Mouse (Mus musculus): ENCODE measurements around the gene Pip5k1b. TPM values are rescaled to one million over a fixed set of nuclear protein-coding genes. Genes with fewer than 3 reads are reported as not detected.
"Not testable (repeated sequence)": the region's sequence is repeated elsewhere in the genome, so short reads cannot be mapped to it uniquely, and the experiment has no call there.

Gene Pip5k1b
- polyA plus RNA-seq, 1 experiment from 2014 or later = 1.6 TPM

DNA sequence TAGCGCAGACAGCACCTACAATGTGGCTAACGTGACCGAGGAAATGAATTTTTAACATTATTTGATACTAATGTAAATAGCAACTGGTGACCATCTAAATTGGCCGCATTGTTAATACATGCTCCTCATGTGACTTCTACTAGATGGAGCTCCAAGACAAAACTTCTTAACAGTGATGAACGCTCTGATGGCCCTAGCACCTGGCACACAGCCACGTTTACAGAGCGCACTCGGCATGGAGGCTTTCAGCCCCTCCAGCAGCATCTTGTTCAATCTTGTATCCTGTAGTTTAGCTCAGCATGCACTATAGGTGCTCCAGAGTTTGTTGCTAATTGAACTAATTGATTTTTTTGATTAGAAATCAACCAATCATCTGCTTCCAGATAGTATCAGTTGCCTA is 15.3 kb upstream of the Pip5k1b start:
- Histone ChIP-seq H3K36me3 (replicated peaks; ENCODE audit: control insufficient read depth, insufficient read depth, low read depth, low read length) (no peaks in the 10 kb centered on the region), H3K27me3 (ENCODE audit: control insufficient read depth, insufficient read depth, low read length) (no peaks in the 10 kb centered on the region; the same call in 1 of the 2 replicates), H3K4me3 (ENCODE audit: low read depth, low read length) (no peak overlapping the region), H3K9ac (replicated peaks; ENCODE audit: low read length) (no peak overlapping the region), H3K4me1 (ENCODE audit: control insufficient read depth, insufficient read depth, low read length) (no peaks in the 10 kb centered on the region), H3K4me2 (ENCODE audit: low read depth, low read length) (no peak overlapping the region), H3K9me3 (replicated peaks; ENCODE audit: control insufficient read depth, low read length) (no peaks in the 10 kb centered on the region), H3K27ac (replicated peaks; ENCODE audit: low read depth, low read length) (no peak overlapping the region)
- no peak for ATAC-seq (replicated peaks; ENCODE audit: insufficient number of reproducible peaks, low FRiP score, low TSS enrichment, low read depth)
- no peak for DNase-seq (ENCODE audit: low spot score)
- WGBS = 87% methylated on average over 8 of the region's 8 CpGs

DNA sequence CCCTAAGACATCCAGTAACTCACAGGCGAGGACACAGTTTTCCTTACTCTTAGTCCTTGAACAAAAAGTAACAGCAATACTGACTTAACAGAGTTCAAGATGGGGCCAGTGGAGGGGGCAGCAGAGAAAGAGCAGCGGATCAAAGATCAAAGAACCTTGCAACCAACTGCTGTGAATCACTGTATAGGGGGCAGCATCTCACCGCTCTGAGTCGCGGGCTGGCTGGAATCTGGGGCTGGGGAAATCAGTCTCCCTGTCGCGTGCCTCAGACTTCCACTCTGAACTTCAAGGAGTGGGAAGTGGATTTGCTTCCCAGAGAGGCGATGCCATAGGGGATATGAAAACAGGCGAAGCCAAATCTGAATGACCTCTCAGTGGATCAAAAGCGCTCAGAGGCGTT is 1.8 kb upstream of the Pip5k1b start:
- WGBS = 1% methylated on average over 11 of the region's 11 CpGs
- Histone ChIP-seq H3K4me3 (ENCODE audit: low read depth, low read length) (no peak overlapping the region), H3K9me3 (replicated peaks; ENCODE audit: control insufficient read depth, low read length) (no peaks in the 10 kb centered on the region), H3K4me1 (ENCODE audit: control insufficient read depth, insufficient read depth, low read length) (peaks cover 4% of the 10 kb centered on the region), H3K27me3 (ENCODE audit: control insufficient read depth, insufficient read depth, low read length) (peaks cover 9% of the 10 kb centered on the region), H3K9ac (replicated peaks; ENCODE audit: low read length) (no peak overlapping the region), H3K36me3 (replicated peaks; ENCODE audit: control insufficient read depth, insufficient read depth, low read depth, low read length) (no peaks in the 10 kb centered on the region), H3K4me2 (ENCODE audit: low read depth, low read length) (no peak overlapping the region), H3K27ac (replicated peaks; ENCODE audit: low read depth, low read length) (no peak overlapping the region)
- DNase-seq (ENCODE audit: low spot score) = peak; percentile 67
- no peak for ATAC-seq (replicated peaks; ENCODE audit: insufficient number of reproducible peaks, low FRiP score, low TSS enrichment, low read depth)

DNA sequence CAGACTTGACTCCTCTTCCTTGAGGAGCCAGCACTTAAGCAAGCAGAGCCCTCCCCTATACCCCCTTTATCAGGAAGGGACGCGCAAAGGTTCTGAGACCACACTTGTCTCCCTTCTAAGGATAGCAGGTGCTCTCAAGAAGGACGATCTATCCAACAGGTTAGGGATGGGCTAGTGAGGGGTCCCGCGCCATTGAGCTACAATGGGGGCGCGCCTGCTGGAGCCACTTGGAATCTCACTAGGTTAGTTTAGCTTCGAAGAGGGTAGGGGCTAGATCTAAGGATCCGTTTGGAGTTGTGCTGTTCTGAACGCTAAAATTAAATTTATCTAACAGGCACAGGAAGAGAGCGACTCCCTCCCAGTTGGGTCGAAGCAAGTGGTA is 904 bp upstream of the Pip5k1b start:
- ATAC-seq (replicated peaks; ENCODE audit: insufficient number of reproducible peaks, low FRiP score, low TSS enrichment, low read depth) (peak; percentile 27; the same call in 1 of the 2 replicates), DNase-seq (ENCODE audit: low spot score) (peak; percentile 36)
- 3% methylated on average over 12 of the region's 12 CpGs for WGBS
- Histone ChIP-seq H3K4me2 (ENCODE audit: low read depth, low read length) (peak overlapping the region; percentile 90), H3K27ac (replicated peaks; ENCODE audit: low read depth, low read length) (no peak overlapping the region), H3K9me3 (replicated peaks; ENCODE audit: control insufficient read depth, low read length) (no peaks in the 10 kb centered on the region), H3K4me1 (ENCODE audit: control insufficient read depth, insufficient read depth, low read length) (peaks cover 4% of the 10 kb centered on the region), H3K9ac (replicated peaks; ENCODE audit: low read length) (peak overlapping the region; percentile 75), H3K36me3 (replicated peaks; ENCODE audit: control insufficient read depth, insufficient read depth, low read depth, low read length) (no peaks in the 10 kb centered on the region), H3K4me3 (ENCODE audit: low read depth, low read length) (peak overlapping the region; percentile 77), H3K27me3 (ENCODE audit: control insufficient read depth, insufficient read depth, low read length) (peaks cover 9% of the 10 kb centered on the region)

DNA sequence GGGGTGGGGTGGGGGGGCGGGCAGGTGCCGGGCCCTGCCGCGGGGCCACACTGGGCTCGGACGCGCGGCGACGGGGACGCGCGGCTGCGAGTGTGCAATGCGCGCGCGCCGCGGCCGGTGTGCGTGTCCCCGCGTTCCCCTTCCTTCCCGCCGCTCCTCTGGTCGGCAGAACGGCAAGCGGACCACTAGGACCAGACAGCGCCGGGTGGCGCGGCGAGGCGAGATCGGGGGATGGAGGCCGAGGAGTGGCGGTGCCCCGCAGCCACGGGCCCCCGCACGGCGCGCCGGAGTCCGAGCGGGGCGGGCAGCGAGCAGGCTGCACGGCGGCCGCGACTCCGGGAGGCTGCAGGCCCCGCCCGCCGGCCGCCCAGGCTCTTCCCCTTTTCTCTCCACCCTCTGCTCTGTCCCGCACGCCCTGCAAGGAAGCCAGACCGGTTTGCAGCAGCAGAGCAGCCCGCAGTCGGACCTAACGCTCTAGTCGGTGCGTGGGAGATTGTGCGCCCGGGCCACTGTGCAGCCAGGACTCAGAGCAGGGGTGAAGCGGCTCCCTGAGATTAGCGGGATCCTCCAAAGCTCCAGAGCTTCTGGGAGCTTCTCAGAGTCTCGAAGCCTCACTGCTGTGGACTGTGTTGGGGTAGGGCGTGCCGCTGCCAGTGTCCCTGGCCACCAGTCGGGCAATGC is 372 bp upstream of the Pip5k1b start:
- Histone ChIP-seq H3K36me3 (replicated peaks; ENCODE audit: control insufficient read depth, insufficient read depth, low read depth, low read length) (no peaks in the 10 kb centered on the region), H3K4me3 (ENCODE audit: low read depth, low read length) (peak overlapping the region; percentile 77), H3K4me1 (ENCODE audit: control insufficient read depth, insufficient read depth, low read length) (peaks cover 4% of the 10 kb centered on the region), H3K9me3 (replicated peaks; ENCODE audit: control insufficient read depth, low read length) (no peaks in the 10 kb centered on the region), H3K9ac (replicated peaks; ENCODE audit: low read length) (peak overlapping the region; percentile 75), H3K4me2 (ENCODE audit: low read depth, low read length) (peak overlapping the region; percentile 90), H3K27me3 (ENCODE audit: control insufficient read depth, insufficient read depth, low read length) (peaks cover 9% of the 10 kb centered on the region), H3K27ac (replicated peaks; ENCODE audit: low read depth, low read length) (no peak overlapping the region)
- WGBS = 0% methylated on average over 47 of the region's 74 CpGs
- peak; percentile 73 for DNase-seq (ENCODE audit: low spot score)
- ATAC-seq (replicated peaks; ENCODE audit: insufficient number of reproducible peaks, low FRiP score, low TSS enrichment, low read depth) = peak; percentile 88

DNA sequence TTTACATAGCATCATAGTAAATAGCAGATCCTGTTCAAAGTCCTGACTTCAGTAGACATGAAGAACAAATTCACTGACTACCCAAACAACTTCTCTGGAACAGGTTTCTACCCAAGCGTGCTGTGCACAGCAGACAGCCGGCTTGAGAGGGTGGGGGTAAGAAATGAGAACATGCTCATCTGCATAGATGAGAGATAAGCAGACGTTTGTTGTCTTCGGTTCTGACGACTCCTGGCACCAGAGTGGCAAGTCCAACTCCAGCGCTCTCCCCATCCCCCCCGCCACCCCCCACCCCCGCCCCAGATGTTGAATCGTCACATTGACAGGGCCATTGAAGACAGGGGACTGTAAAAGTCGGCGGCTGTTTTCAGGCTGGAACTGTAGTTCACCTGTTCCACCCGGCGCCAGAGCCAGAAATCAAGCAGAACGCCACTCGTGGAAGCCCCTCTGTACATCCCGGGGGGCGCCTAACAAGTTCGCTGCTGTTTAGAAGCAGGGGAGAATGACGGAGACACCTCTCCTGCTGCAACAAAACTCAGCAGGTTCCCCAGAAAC is 684 bp downstream of the Pip5k1b start:
- peak; percentile 12 for DNase-seq (ENCODE audit: low spot score)
- 1% methylated on average over 19 of the region's 19 CpGs for WGBS
- no peak for ATAC-seq (replicated peaks; ENCODE audit: insufficient number of reproducible peaks, low FRiP score, low TSS enrichment, low read depth)
- peak overlapping the region; percentile 77 for H3K4me3 ChIP-seq (ENCODE audit: low read depth, low read length)
- H3K4me1 ChIP-seq (ENCODE audit: control insufficient read depth, insufficient read depth, low read length) = peaks cover 4% of the 10 kb centered on the region
- no peaks in the 10 kb centered on the region for H3K36me3 ChIP-seq (replicated peaks; ENCODE audit: control insufficient read depth, insufficient read depth, low read depth, low read length)
- H3K27me3 ChIP-seq (ENCODE audit: control insufficient read depth, insufficient read depth, low read length) = peaks cover 9% of the 10 kb centered on the region
- H3K9ac ChIP-seq (replicated peaks; ENCODE audit: low read length) = peak overlapping the region; percentile 75
- H3K4me2 ChIP-seq (ENCODE audit: low read depth, low read length) = peak overlapping the region; percentile 90
- no peak overlapping the region for H3K27ac ChIP-seq (replicated peaks; ENCODE audit: low read depth, low read length)
- no peaks in the 10 kb centered on the region for H3K9me3 ChIP-seq (replicated peaks; ENCODE audit: control insufficient read depth, low read length)

DNA sequence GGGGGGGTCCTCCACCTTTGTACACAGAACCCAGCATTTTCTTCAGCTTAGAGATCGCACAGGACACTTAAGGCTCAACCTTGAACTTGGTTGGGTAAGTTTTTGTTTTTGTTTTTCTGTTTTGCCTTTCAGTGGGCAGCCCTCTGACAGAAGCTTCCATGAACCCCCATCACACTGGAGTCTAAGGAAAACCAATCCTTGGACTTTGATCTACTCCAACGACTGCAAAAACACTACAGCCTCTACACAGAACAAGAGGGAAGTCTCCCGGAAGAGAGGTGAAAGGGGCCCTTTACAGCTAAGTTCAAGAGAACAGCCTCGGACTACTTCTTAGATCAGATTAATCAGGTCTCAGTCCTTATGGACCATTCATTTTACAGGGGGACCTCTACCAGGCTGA is 1.2 kb downstream of the Pip5k1b start:
- Histone ChIP-seq H3K27me3 (ENCODE audit: control insufficient read depth, insufficient read depth, low read length) (peaks cover 9% of the 10 kb centered on the region), H3K36me3 (replicated peaks; ENCODE audit: control insufficient read depth, insufficient read depth, low read depth, low read length) (no peaks in the 10 kb centered on the region), H3K9me3 (replicated peaks; ENCODE audit: control insufficient read depth, low read length) (no peaks in the 10 kb centered on the region), H3K4me3 (ENCODE audit: low read depth, low read length) (no peak overlapping the region), H3K4me1 (ENCODE audit: control insufficient read depth, insufficient read depth, low read length) (peaks cover 4% of the 10 kb centered on the region), H3K9ac (replicated peaks; ENCODE audit: low read length) (no peak overlapping the region), H3K27ac (replicated peaks; ENCODE audit: low read depth, low read length) (no peak overlapping the region), H3K4me2 (ENCODE audit: low read depth, low read length) (no peak overlapping the region)
- no peak for ATAC-seq (replicated peaks; ENCODE audit: insufficient number of reproducible peaks, low FRiP score, low TSS enrichment, low read depth)
- no peak for DNase-seq (ENCODE audit: low spot score)
- WGBS = 31% methylated on average over 4 of the region's 4 CpGs

DNA sequence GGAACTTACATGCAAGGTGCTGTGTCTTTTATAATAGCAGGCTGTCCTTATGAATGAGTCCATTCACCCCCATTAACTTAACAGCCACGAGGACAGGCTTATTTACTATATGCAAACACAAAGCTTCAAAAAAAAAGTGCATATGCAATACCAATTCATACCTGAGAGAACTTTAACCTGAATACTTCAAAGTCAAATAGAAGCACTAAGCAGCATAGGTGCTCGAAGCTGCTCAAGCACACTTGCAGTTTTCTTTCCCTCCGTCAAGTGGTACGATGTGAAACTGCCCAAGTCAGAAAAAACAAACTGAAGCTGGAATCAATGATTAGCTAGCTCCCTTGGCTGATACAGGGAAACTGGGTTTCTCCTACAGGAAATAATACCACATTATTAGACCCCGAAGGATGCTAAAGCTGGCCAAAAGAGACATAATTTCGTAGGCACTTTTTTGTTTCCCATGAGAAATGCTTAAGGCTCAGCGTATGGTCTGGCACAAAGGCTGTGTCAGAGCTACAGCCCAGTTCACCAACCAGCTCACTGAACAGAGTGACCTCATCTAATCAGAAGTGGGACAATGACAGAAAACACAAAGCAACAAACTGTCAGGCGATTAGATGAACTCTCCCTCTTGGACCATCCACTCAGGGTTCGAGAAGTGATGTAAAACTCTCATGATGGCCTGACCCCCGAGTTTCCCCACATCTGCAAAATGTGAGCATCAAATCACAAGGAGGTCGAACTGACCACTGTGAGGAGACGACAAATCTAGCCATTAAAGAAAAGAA is 2.2 kb downstream of the Pip5k1b start:
- Histone ChIP-seq H3K4me2 (ENCODE audit: low read depth, low read length) (no peak overlapping the region), H3K36me3 (replicated peaks; ENCODE audit: control insufficient read depth, insufficient read depth, low read depth, low read length) (no peaks in the 10 kb centered on the region), H3K27me3 (ENCODE audit: control insufficient read depth, insufficient read depth, low read length) (peaks cover 9% of the 10 kb centered on the region), H3K4me1 (ENCODE audit: control insufficient read depth, insufficient read depth, low read length) (peaks cover 4% of the 10 kb centered on the region), H3K9ac (replicated peaks; ENCODE audit: low read length) (no peak overlapping the region), H3K4me3 (ENCODE audit: low read depth, low read length) (no peak overlapping the region), H3K27ac (replicated peaks; ENCODE audit: low read depth, low read length) (no peak overlapping the region), H3K9me3 (replicated peaks; ENCODE audit: control insufficient read depth, low read length) (no peaks in the 10 kb centered on the region)
- ATAC-seq (replicated peaks; ENCODE audit: insufficient number of reproducible peaks, low FRiP score, low TSS enrichment, low read depth) (no peak), DNase-seq (ENCODE audit: low spot score) (no peak)
- WGBS = 71% methylated on average over 12 of the region's 12 CpGs

DNA sequence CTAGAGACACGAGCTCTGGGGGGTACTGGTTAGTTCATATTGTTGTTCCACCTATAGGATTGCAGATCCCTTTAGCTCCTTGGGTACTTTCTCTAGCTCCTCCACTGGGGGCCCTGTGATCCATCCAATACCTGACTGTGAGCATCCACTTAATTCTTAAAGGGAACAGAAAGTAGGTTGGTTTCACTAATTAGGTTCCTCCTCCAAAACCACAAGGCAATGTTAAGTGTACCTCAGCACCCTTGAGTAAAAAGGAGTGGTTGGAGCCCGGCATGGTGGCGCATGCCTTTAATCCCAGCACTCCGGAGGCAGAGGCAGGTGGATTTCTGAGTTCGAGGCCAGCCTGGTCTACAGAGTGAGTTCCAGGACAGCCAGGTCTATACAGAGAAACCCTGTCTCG is 3.0 kb downstream of the Pip5k1b start:
- 88% methylated on average over 6 of the region's 6 CpGs for WGBS
- not testable (repeated sequence) for H3K4me1 ChIP-seq (ENCODE audit: control insufficient read depth, insufficient read depth, low read length); H3K9me3 ChIP-seq (replicated peaks; ENCODE audit: control insufficient read depth, low read length); DNase-seq (ENCODE audit: low spot score); H3K27me3 ChIP-seq (ENCODE audit: control insufficient read depth, insufficient read depth, low read length); H3K9ac ChIP-seq (replicated peaks; ENCODE audit: low read length); ATAC-seq (replicated peaks; ENCODE audit: insufficient number of reproducible peaks, low FRiP score, low TSS enrichment, low read depth); H3K27ac ChIP-seq (replicated peaks; ENCODE audit: low read depth, low read length); H3K4me2 ChIP-seq (ENCODE audit: low read depth, low read length); H3K4me3 ChIP-seq (ENCODE audit: low read depth, low read length); H3K36me3 ChIP-seq (replicated peaks; ENCODE audit: control insufficient read depth, insufficient read depth, low read depth, low read length)

Measured in embryonic facial prominence, embryonic 11.5 days (tissue).